Mouse (Mus musculus) heart, adult 2 months (tissue): ENCODE data around the gene Lacc1. TPM values are rescaled to one million over a fixed set of nuclear protein-coding genes. Genes with fewer than 3 reads are reported as not detected.
A peak's percentile ranks its signal among the peaks of the same experiment; 100 is the strongest.

Experiments
- DNase-seq, 2 experiments: peaks; one replicate each; pipeline ENCODE4 v3.0.0; 2021
- H3K27ac ChIP-seq: fragments of 200-600 bp; 2 replicates; pipeline ENCODE4 v1.8.1; 2022
- H3K27me3 ChIP-seq: fragments of 200-500 bp; 2 replicates; pipeline ENCODE4 v1.6.1; 2012; ENCODE audit warnings: mild to moderate bottlenecking, low read length, inconsistent platforms, mixed read lengths; ENCODE audit not compliant: control insufficient read depth, insufficient read depth
- H3K36me3 ChIP-seq: fragments of 200-500 bp; 2 replicates; pipeline ENCODE4 v1.6.1; 2012; ENCODE audit warnings: low read length, inconsistent platforms; ENCODE audit not compliant: control insufficient read depth, insufficient read depth
- H3K4me1 ChIP-seq: fragments of 200-500 bp; 2 replicates; pipeline ENCODE4 v1.6.1; 2011; ENCODE audit warnings: low read length; ENCODE audit not compliant: control insufficient read depth, insufficient read depth
- H3K4me3 ChIP-seq: fragments of 200-600 bp; 2 replicates; pipeline ENCODE4 v1.8.1; 2022
- H3K79me2 ChIP-seq: fragments of 200-500 bp; replicated peaks from 2 replicates; pipeline ENCODE4 v1.6.1; 2012; ENCODE audit warnings: mild to moderate bottlenecking, inconsistent platforms, low read length, moderate library complexity, mixed read lengths; ENCODE audit not compliant: control insufficient read depth, insufficient read depth
- H3K9ac ChIP-seq: fragments of 200-500 bp; 2 replicates; pipeline ENCODE4 v1.6.1; 2012; ENCODE audit warnings: low read depth, mild to moderate bottlenecking, control low read depth, inconsistent platforms, low read length, mixed read lengths
- CTCF ChIP-seq: fragments of 200-600 bp; IDR thresholded peaks from 2 replicates; pipeline ENCODE4 v1.8.1; 2022; ENCODE audit warnings: antibody characterized with exemption, mild to moderate bottlenecking, moderate library complexity
- EP300 ChIP-seq: fragments of 200-500 bp; IDR thresholded peaks from 2 replicates; pipeline ENCODE4 v1.6.1; 2011; ENCODE audit warnings: low read depth, low read length, control low read depth; ENCODE audit not compliant: insufficient read depth
- POLR2A ChIP-seq: fragments of 200-500 bp; IDR thresholded peaks from 2 replicates; pipeline ENCODE4 v1.6.1; 2011; ENCODE audit warnings: mild to moderate bottlenecking, low read depth, low read length, control low read depth; ENCODE audit not compliant: insufficient read depth
- WGBS: fragments of 180-500 bp; shearing (Covaris S2); methylation state at CpG from one replicate; pipeline ENCODE4 v1.1.7; 2018; 5-methylcytosine and 5-hydroxymethylcytosine counted together
- intact Hi-C: fragments of 180-260 bp; cut with DNase I; formaldehyde crosslinking; loops from one replicate; pipeline ENCODE4 v1.15.1; 2025
- polyA plus RNA-seq: library from polyadenylated mRNA; depleted of rRNA; stranded (reverse); fragments of >200 nt; gene quantifications from 2 replicates; pipeline ENCODE4 v1.2.3, GENCODE M21; 2012
- total RNA-seq, 2 experiments: library from RNA; stranded (reverse); gene quantifications; 2 replicates each; pipeline ENCODE4 v1.2.3; 2021

Lacc1 gene
- total and polyA plus RNA-seq, 3 experiments: 2.5 to 2.6 (median 2.5) TPM

DNA sequence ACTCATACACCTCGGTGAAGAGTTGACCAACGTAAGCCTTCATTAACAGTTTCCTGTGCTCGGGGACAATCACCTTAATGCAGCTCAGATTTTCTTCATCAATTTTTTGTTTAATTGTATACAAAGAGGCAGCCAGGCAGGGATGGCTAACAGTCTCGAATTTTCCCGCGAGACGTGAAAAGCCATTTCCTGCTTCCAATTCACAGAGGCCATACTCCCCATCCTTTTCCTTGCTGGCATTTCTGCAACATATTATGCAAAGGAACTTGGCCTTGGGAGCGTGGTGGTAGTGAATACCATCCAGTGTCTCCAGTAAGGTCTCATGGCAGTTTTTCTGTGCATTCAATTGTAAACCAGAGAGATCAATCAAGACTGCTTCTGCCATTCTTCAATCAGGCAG lies 1.7 kb downstream of the Lacc1 start:
- no peak overlapping the region for H3K9ac ChIP-seq
- H3K27me3 ChIP-seq: no peaks in the 10 kb centered on the region
- no peaks in the 10 kb centered on the region; the same call in 1 of the 2 replicates for H3K36me3 ChIP-seq
- no peak for DNase-seq
- no peak overlapping the region; the same call in 1 of the 2 replicates for H3K27ac ChIP-seq
- intact Hi-C loops: no loop called here
- H3K79me2 ChIP-seq: no peaks in the 10 kb centered on the region
- 67% methylated on average over 8 of the region's 8 CpGs for WGBS
- H3K4me3 ChIP-seq: no peak overlapping the region
- no peaks in the 10 kb centered on the region; the same call in 1 of the 2 replicates for H3K4me1 ChIP-seq
- TF ChIP-seq CTCF: no peak
- TF ChIP-seq POLR2A: no peak

DNA sequence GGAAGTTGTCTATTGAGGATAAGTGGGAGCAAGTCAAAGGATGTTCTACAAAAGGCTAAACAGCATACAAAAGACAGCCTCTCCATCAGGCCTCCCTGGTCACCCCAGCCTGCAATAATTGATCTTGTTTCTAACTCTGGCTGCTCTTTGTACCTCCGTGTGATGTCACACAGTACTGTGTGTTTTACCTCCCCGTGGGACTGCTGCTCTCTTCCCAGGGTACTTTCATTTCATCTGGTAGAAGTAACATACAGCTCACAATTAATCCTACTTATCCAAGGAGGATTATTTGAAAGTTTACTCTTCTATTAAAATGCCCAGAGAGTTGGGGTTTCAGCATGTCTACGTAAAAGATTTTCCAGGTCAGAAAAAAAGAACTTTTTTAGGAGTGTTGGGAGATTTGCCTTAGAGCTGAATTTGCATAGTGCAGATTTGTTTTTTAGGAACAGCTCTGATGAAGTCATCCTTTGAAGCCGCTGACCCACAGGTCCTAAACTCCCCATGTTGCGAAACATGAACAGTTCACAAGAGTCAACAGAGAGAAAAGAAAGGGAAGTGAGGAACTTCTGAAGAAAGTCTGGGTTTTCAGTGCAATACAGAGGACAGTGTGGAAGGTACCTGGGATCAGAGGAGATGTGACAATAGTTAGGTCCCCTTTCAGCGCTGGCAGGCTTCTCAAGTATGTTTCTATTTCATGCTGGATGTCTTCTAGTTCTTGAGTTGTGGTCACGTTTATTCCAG lies 2.4 kb downstream of the Lacc1 start:
- H3K36me3 ChIP-seq: no peaks in the 10 kb centered on the region; the same call in 1 of the 2 replicates
- no peak overlapping the region for H3K4me3 ChIP-seq
- peak in 1 of 2 experiments; percentile 26 for DNase-seq
- TF ChIP-seq EP300: no peak
- no peak for TF ChIP-seq POLR2A
- TF ChIP-seq CTCF: no peak
- H3K27ac ChIP-seq: peak overlapping the region; percentile 33; the same call in 1 of the 2 replicates
- no peaks in the 10 kb centered on the region for H3K79me2 ChIP-seq
- no peaks in the 10 kb centered on the region; the same call in 1 of the 2 replicates for H3K4me1 ChIP-seq
- intact Hi-C loops: no loop called here
- H3K9ac ChIP-seq: no peak overlapping the region
- H3K27me3 ChIP-seq: no peaks in the 10 kb centered on the region
- 69% methylated on average over 7 of the region's 7 CpGs for WGBS

DNA sequence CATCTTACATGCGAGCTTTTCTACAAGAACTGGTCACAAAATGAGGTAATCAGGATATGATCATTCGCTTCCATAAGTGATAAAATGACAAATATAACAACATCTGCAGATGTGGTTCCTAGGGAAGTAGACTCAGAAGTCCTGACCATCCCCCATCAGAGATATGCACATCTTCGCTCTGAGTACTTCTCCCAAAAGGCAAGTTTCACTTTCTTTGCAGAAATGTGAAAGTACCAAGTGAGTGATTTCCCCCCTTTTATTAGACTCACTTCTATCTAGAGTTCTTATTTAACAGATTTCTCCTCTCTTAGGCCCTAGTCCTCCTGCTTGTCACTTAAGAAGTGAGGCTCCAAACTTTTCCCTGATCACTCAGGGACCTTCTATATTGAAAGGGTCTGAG lies 3.3 kb downstream of the Lacc1 start:
- WGBS: 66% methylated on average over 3 of the region's 3 CpGs
- no peak overlapping the region for H3K27ac ChIP-seq
- H3K4me3 ChIP-seq: no peak overlapping the region
- no peaks in the 10 kb centered on the region; the same call in 1 of the 2 replicates for H3K36me3 ChIP-seq
- no peak overlapping the region for H3K9ac ChIP-seq
- intact Hi-C loops: no loop called here
- no peak for TF ChIP-seq POLR2A
- no peak for TF ChIP-seq EP300
- TF ChIP-seq CTCF: no peak
- no peaks in the 10 kb centered on the region; the same call in 1 of the 2 replicates for H3K4me1 ChIP-seq
- no peak for DNase-seq
- no peaks in the 10 kb centered on the region for H3K79me2 ChIP-seq
- H3K27me3 ChIP-seq: no peaks in the 10 kb centered on the region

DNA sequence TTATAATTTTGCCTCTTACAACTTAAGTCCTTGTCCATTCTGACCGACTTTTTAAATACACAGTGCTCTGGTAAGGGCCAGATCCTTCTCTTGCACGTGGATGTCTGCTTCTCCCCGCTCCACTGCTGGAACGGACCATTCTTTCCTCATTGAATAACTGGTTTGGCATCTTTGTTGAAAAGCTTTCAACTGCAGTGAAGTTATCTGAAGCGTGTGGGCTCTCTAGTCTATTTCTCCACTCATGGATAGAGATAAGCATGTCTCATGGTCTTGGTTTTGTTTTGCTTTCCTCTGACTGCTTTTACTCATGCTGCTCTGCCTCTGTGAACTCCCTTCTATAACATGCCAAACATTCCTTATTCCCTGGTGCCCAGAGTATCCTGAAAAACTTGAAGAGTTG lies 4.3 kb downstream of the Lacc1 start:
- Histone ChIP-seq H3K27me3 (no peaks in the 10 kb centered on the region), H3K4me3 (no peak overlapping the region), H3K4me1 (no peaks in the 10 kb centered on the region; the same call in 1 of the 2 replicates), H3K9ac (no peak overlapping the region), H3K79me2 (no peaks in the 10 kb centered on the region), H3K27ac (no peak overlapping the region), H3K36me3 (no peaks in the 10 kb centered on the region; the same call in 1 of the 2 replicates)
- no peak for TF ChIP-seq POLR2A
- TF ChIP-seq EP300: no peak
- intact Hi-C loops: no loop called here
- 32% methylated on average over 5 of the region's 5 CpGs for whole genome bisulfite sequencing
- DNase-seq: no peak

DNA sequence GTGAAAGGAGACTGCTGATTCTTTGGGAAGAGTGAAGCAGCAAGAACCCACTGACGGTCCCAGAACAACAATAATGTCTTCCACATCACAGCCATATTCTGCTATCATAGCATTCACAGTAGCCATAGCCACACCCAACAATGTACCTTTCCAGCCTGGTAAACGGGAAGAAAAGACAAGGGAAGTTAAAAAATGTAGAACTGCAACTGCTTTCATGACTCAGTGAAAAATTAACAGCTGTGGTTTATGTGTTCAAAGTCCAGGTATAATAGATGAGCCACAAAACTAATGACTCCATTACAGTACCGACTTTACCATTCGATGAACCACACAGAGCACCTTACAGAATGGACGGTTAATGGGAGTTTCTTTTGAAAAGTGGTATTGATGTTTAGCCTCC lies 5.9 kb downstream of the Lacc1 start:
- intact Hi-C loops: no loop called here
- H3K9ac ChIP-seq: no peak overlapping the region
- H3K27me3 ChIP-seq: no peaks in the 10 kb centered on the region
- H3K27ac ChIP-seq: no peak overlapping the region
- H3K79me2 ChIP-seq: no peaks in the 10 kb centered on the region
- H3K36me3 ChIP-seq: no peaks in the 10 kb centered on the region; the same call in 1 of the 2 replicates
- TF ChIP-seq POLR2A (no peak), EP300 (no peak)
- H3K4me3 ChIP-seq: no peak overlapping the region
- WGBS: 90% methylated on average over 5 of the region's 5 CpGs
- H3K4me1 ChIP-seq: no peaks in the 10 kb centered on the region; the same call in 1 of the 2 replicates
- no peak for DNase-seq

DNA sequence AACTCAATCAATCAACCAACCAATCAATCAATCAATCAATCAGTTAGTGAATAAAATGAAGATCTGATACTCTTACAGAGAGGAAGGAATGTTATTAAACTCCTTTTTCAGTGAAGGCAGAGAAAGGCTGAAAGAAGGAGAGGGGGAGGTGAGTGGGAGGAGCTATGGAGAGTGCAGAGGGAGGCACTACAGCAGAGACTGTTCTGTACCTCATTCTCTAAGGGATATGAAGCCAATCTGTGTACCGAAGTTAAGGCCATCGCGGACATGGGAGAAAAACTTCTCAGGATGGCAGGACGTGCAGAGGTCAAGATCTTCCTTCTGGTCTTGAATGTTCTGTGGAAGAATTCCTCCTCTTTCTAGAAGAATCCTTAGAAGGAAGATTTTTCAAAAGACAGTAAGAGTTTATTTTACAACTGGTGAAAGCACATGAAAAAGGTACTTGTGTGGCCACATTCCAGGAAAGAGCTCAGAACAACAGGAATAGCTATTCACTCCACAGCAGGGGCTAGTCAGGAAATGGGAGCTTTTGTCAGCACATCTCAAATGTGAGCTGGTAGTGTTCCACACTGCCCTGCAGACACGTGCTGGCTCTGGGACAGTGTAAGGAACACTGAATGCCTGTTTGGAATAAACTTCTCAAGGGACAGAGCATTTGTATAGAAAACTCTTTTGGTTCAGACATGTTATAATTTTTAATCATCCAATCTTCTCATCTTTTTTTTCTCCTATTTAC lies 7.2 kb downstream of the Lacc1 start:
- TF ChIP-seq CTCF (no peak), EP300 (no peak), POLR2A (no peak)
- H3K9ac ChIP-seq: no peak overlapping the region
- intact Hi-C loops: no loop called here
- WGBS: 53% methylated on average over 5 of the region's 5 CpGs
- H3K27me3 ChIP-seq: no peaks in the 10 kb centered on the region
- DNase-seq: no peak
- H3K4me3 ChIP-seq: no peak overlapping the region
- H3K27ac ChIP-seq: no peak overlapping the region
- H3K36me3 ChIP-seq: no peaks in the 10 kb centered on the region; the same call in 1 of the 2 replicates
- H3K79me2 ChIP-seq: no peaks in the 10 kb centered on the region
- H3K4me1 ChIP-seq: no peaks in the 10 kb centered on the region; the same call in 1 of the 2 replicates
